Mouse (Mus musculus) neutrophil, adult 59 days (primary cell): ENCODE results near the gene Map1s. TPM values are rescaled to one million over a fixed set of nuclear protein-coding genes. Genes with fewer than 3 reads are reported as not detected.

Source experiments
- total RNA-seq, 2 experiments: library from RNA; stranded (reverse); gene quantifications; 1 replicate in 1 of 2; 2 replicates in 1 of 2; pipeline ENCODE4 v1.2.4; 2023

The Map1s gene
- 10 to 100 TPM; 28.5 to 40.1 TPM for total RNA-seq

GRCm38 (mm10) chr8:70905831-70906736 is at the start of gene Map1s:
Gene Map1s (plus strand): TSS chr8:70905932.

GRCm38 (mm10) chr8:70862824-70863641 is 42.7 kb upstream of the Map1s start, which contains the start of gene Kcnn1:
Gene Kcnn1 (minus strand): TSS chr8:70863258.

GRCm38 (mm10) chr8:70873364-70873985 is 32.3 kb upstream of the Map1s start, which contains the start of gene Ccdc124:
Gene Ccdc124 (minus strand): TSS chr8:70873935.

DNA sequence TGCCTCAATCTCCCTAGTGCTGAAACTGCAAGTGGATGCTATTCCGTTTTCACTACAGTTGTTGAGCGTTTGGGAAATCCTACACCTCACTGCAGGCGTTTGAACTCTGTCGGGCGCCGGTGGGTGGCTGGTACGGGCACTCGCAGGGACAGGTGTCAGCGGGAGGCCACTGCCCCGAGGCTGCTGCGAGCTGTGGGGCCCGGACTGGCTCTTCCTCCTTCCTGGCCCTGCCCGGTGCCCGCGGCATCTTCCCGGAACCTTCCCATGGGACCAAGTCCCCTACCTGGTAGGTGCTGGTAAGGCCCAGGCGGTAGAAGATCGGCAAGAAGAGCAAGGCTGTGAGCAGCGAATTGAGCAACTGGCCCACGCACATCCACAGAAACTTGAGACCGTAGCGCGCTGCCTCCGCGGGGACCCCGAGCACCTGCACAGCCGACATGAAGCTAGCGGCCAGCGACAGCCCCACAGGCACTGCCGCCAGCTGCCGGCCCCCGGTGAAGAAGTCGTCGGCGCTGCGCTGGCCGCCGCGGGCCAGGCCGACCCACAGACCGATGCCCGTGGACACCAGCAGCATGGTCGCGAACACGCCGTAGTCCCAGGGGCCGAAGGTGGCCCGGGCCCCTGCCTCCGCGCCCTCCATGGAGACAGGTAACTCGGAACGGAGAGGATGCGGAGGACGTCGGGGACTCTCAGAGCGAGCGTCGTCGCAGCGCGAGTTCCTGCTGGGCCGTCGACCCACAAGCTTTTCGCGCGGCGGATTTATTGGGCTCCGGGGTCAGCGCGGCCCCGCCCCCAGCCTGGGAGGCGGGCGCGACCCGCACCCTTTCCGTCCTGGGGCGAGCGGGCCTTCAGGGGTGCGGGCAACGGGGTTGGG is 13.5 kb upstream of the Map1s start, which contains the start of gene Slc5a5:
Gene Slc5a5 (minus strand): TSS at position 736 of the 874 bp plus-strand sequence.

DNA sequence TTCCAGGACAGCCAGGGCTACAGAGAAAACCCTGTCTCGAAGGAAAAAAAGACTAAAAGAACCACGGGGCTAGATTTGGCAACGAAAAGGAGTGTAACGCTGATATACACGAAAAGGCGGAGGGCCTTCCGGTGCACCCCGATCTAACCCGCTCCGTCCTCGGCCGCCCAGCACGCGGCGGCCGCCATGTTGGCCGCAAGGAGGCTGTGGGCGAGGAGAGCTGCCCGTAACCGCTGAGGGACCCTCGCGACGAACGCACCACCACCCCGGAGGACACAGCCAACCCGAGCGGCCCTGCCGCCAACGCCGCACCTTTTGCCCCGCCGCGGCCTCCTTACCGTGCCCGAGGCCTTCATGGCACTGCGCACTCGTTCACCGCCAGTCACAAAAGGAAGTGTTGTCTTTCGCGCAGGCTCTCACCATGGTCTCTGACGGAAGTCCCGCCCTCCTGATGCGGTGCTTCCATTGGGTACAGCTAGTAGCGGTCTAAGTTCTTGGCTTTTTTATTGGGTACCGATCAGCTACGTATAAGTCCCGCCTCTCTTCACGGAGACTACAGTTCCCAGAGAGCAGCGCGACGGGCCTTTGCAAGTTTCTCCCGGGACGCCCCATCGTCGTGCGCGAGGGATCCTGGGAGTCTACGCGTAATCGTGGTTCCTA is 8.6 kb upstream of the Map1s start, which contains the start of gene Rpl18a:
Gene Rpl18a (minus strand): TSS at position 392 of the 660 bp plus-strand sequence.

Other genes with a start within 250 kb of the Map1s start
- gene Pgpep1, start 245.5 kb upstream of the Map1s start, total RNA-seq: 1 to 10 TPM; 2.9 to 3.7 TPM
- 10 to 100 TPM; 45.3 to 47.9 TPM for gene Lsm4, start 232.7 kb upstream of the Map1s start, total RNA-seq
- 100 to 1,000 TPM; 528 to 702 TPM for gene Jund, start 207.0 kb upstream of the Map1s start, total RNA-seq
- 1 to 10 TPM; 3.2 to 5.3 TPM for gene Iqcn, start 202.5 kb upstream of the Map1s start, total RNA-seq
- gene Gm3336, start 187.4 kb upstream of the Map1s start, total RNA-seq: under 1 TPM in 1 of 2 experiments, not detected in 1; 0.33 TPM
- under 1 TPM; 0.62 to 0.80 TPM for gene Pde4c, start 182.2 kb upstream of the Map1s start, total RNA-seq
- 1 to 10 TPM; 2.4 to 4.8 TPM for gene Rab3a, start 151.3 kb upstream of the Map1s start, total RNA-seq
- gene Mpv17l2, start 145.0 kb upstream of the Map1s start, total RNA-seq: 10 to 100 TPM; 16.8 to 19.4 TPM
- 10 to 100 TPM; 20.1 to 20.5 TPM for gene Pik3r2, start 129.2 kb upstream of the Map1s start, total RNA-seq
- gene Mast3, start 100.9 kb upstream of the Map1s start, total RNA-seq: 100 to 1,000 TPM; 165 to 179 TPM
- 1 to 10 TPM in 1 of 2 experiments, under 1 TPM in 1; 0.31 to 1.4 TPM for gene Il12rb1, start 97.5 kb upstream of the Map1s start, total RNA-seq
- 10 to 100 TPM; 11.8 to 12.8 TPM for gene Arrdc2, start 66.2 kb upstream of the Map1s start, total RNA-seq
- gene Kcnn1, start 42.7 kb upstream of the Map1s start, total RNA-seq: under 1 TPM in 1 of 2 experiments, not detected in 1; 0.20 TPM
- gene Ccdc124, start 32.0 kb upstream of the Map1s start, total RNA-seq: 10 to 100 TPM; 31.4 to 33.4 TPM
- gene Slc5a5, start 13.2 kb upstream of the Map1s start, total RNA-seq: not detected
- gene Rpl18a, start 8.5 kb upstream of the Map1s start, total RNA-seq: 1,000 to 10,000 TPM; 1,308 to 1,488 TPM